Mouse (Mus musculus): ENCODE results near the gene Brd3. TPM values are rescaled to one million over a fixed set of nuclear protein-coding genes. Genes with fewer than 3 reads are reported as not detected.

Gene Brd3
- polyA plus RNA-seq (2015; fragmentation: Illumina TruSeq; extraction: RNeasy Lipid Tissue Mini Kit (QIAGEN cat#74804); ENCODE audit: low read depth, low replicate concordance): 20.8 TPM

GRCm38 (mm10) chr2:27507562-27507961 is at the start of gene Brd3:
Gene Brd3 (minus strand): TSS chr2:27507662.

GRCm38 (mm10) chr2:27514639-27515328 is 7.3 kb upstream of the Brd3 start, which contains the start of gene Wdr5:
Gene Wdr5 (plus strand): TSS chr2:27515157.

GRCm38 (mm10) chr2:27441767-27442707 is 65.4 kb downstream of the Brd3 start, which contains the start of gene Brd3os:
Gene Brd3os (plus strand): TSS chr2:27442324.

GRCm38 (mm10) chr2:27426855-27427457 is 80.5 kb downstream of the Brd3 start, which contains the start of gene Vav2:
Gene Vav2 (minus strand): TSS chr2:27427033.

Other genes starting within 250 kb of the Brd3 start
- gene Vav2, start 80.6 kb downstream of the Brd3 start, polyA plus RNA-seq (2015; fragmentation: Illumina TruSeq; extraction: RNeasy Lipid Tissue Mini Kit (QIAGEN cat#74804); ENCODE audit: low read depth, low replicate concordance): 5.6 TPM
- 40.2 TPM for gene Brd3os, start 65.3 kb downstream of the Brd3 start, polyA plus RNA-seq (2015; fragmentation: Illumina TruSeq; extraction: RNeasy Lipid Tissue Mini Kit (QIAGEN cat#74804); ENCODE audit: low read depth, low replicate concordance)
- gene Wdr5, start 7.5 kb upstream of the Brd3 start, polyA plus RNA-seq (2015; fragmentation: Illumina TruSeq; extraction: RNeasy Lipid Tissue Mini Kit (QIAGEN cat#74804); ENCODE audit: low read depth, low replicate concordance): 26.5 TPM
- 16.9 TPM for gene Rxra, start 168.8 kb upstream of the Brd3 start, polyA plus RNA-seq (2015; fragmentation: Illumina TruSeq; extraction: RNeasy Lipid Tissue Mini Kit (QIAGEN cat#74804); ENCODE audit: low read depth, low replicate concordance)